Mouse (Mus musculus) brain, embryonic 14.5 days (tissue): ENCODE results near the gene Rbfox3.

Experiments used
- CTCF ChIP-seq: fragments of 200-500 bp; IDR thresholded peaks from 2 replicates; pipeline ENCODE4 v1.5.1; 2012; ENCODE audit warnings: inconsistent platforms, mild to moderate bottlenecking, moderate library complexity, borderline replicate concordance; ENCODE audit not compliant: insufficient read depth, insufficient read length; ENCODE audit errors: extremely low read depth
- POLR2A ChIP-seq: fragments of 200-500 bp; IDR thresholded peaks from 2 replicates; pipeline ENCODE4 v1.6.1; 2012; ENCODE audit warnings: mild to moderate bottlenecking, inconsistent platforms, borderline replicate concordance; ENCODE audit not compliant: poor library complexity, insufficient read depth, insufficient read length, severe bottlenecking; ENCODE audit errors: extremely low read depth

- TF ChIP-seq POLR2A (no peak), CTCF (no peak)
Measured at GRCm38 (mm10) chr11:118620869-118621268, 290.5 kb downstream of the Rbfox3 start.
